Mouse (Mus musculus) heart, adult 2 months (tissue): ENCODE data around the gene Rabl6. TPM values are rescaled to one million over a fixed set of nuclear protein-coding genes. Genes with fewer than 3 reads are reported as not detected.

Experiments
- DNase-seq, 2 experiments: peaks; one replicate each; pipeline ENCODE4 v3.0.0; 2021
- H3K27ac ChIP-seq: fragments of 200-600 bp; 2 replicates; pipeline ENCODE4 v1.8.1; 2022
- H3K27me3 ChIP-seq: fragments of 200-500 bp; 2 replicates; pipeline ENCODE4 v1.6.1; 2012; ENCODE audit warnings: mild to moderate bottlenecking, low read length, inconsistent platforms, mixed read lengths; ENCODE audit not compliant: control insufficient read depth, insufficient read depth
- H3K36me3 ChIP-seq: fragments of 200-500 bp; 2 replicates; pipeline ENCODE4 v1.6.1; 2012; ENCODE audit warnings: low read length, inconsistent platforms; ENCODE audit not compliant: control insufficient read depth, insufficient read depth
- H3K4me1 ChIP-seq: fragments of 200-500 bp; 2 replicates; pipeline ENCODE4 v1.6.1; 2011; ENCODE audit warnings: low read length; ENCODE audit not compliant: control insufficient read depth, insufficient read depth
- H3K4me3 ChIP-seq: fragments of 200-600 bp; 2 replicates; pipeline ENCODE4 v1.8.1; 2022
- H3K79me2 ChIP-seq: fragments of 200-500 bp; replicated peaks from 2 replicates; pipeline ENCODE4 v1.6.1; 2012; ENCODE audit warnings: mild to moderate bottlenecking, inconsistent platforms, low read length, moderate library complexity, mixed read lengths; ENCODE audit not compliant: control insufficient read depth, insufficient read depth
- H3K9ac ChIP-seq: fragments of 200-500 bp; 2 replicates; pipeline ENCODE4 v1.6.1; 2012; ENCODE audit warnings: low read depth, mild to moderate bottlenecking, control low read depth, inconsistent platforms, low read length, mixed read lengths
- CTCF ChIP-seq: fragments of 200-600 bp; IDR thresholded peaks from 2 replicates; pipeline ENCODE4 v1.8.1; 2022; ENCODE audit warnings: antibody characterized with exemption, mild to moderate bottlenecking, moderate library complexity
- EP300 ChIP-seq: fragments of 200-500 bp; IDR thresholded peaks from 2 replicates; pipeline ENCODE4 v1.6.1; 2011; ENCODE audit warnings: low read depth, low read length, control low read depth; ENCODE audit not compliant: insufficient read depth
- POLR2A ChIP-seq: fragments of 200-500 bp; IDR thresholded peaks from 2 replicates; pipeline ENCODE4 v1.6.1; 2011; ENCODE audit warnings: mild to moderate bottlenecking, low read depth, low read length, control low read depth; ENCODE audit not compliant: insufficient read depth
- WGBS: fragments of 180-500 bp; shearing (Covaris S2); methylation state at CpG from one replicate; pipeline ENCODE4 v1.1.7; 2018; 5-methylcytosine and 5-hydroxymethylcytosine counted together
- intact Hi-C: fragments of 180-260 bp; cut with DNase I; formaldehyde crosslinking; loops from one replicate; pipeline ENCODE4 v1.15.1; 2025
- polyA plus RNA-seq: library from polyadenylated mRNA; depleted of rRNA; stranded (reverse); fragments of >200 nt; gene quantifications from 2 replicates; pipeline ENCODE4 v1.2.3, GENCODE M21; 2012
- total RNA-seq, 2 experiments: library from RNA; stranded (reverse); gene quantifications; 2 replicates each; pipeline ENCODE4 v1.2.3; 2021

The Rabl6 gene
- total and polyA plus RNA-seq, 3 experiments, result 48.8 to 65.3 (median 61.2) TPM

GRCm38 (mm10) chr2:25616398-25616797 is 8.1 kb upstream of the Rabl6 start:
- Histone ChIP-seq H3K27me3 (peaks cover 7% of the 10 kb centered on the region; the same call in 1 of the 2 replicates), H3K4me3 (no peak overlapping the region), H3K4me1 (peaks cover 2% of the 10 kb centered on the region), H3K79me2 (no peaks in the 10 kb centered on the region), H3K27ac (no peak overlapping the region), H3K36me3 (no peaks in the 10 kb centered on the region), H3K9ac (no peak overlapping the region)
- intact Hi-C loops, result no loop called here
- DNase-seq, result no peak
- WGBS, result 14% methylated on average over 22 of the region's 22 CpGs
- TF ChIP-seq CTCF, result no peak
- TF ChIP-seq POLR2A, result no peak
- no peak for TF ChIP-seq EP300

GRCm38 (mm10) chr2:25608671-25609070 is 350 bp upstream of the Rabl6 start:
- TF ChIP-seq CTCF (no peak), EP300 (no peak), POLR2A (no peak)
- Histone ChIP-seq H3K9ac (no peak overlapping the region), H3K36me3 (peaks cover 7% of the 10 kb centered on the region; the same call in 1 of the 2 replicates), H3K4me3 (peak overlapping the region; percentile 93), H3K27me3 (no peaks in the 10 kb centered on the region), H3K4me1 (peaks cover 6% of the 10 kb centered on the region), H3K27ac (peak overlapping the region; percentile 93), H3K79me2 (peaks cover 4% of the 10 kb centered on the region)
- intact Hi-C loops, result no loop called here
- 58% methylated on average over 10 of the region's 10 CpGs for WGBS
- DNase-seq, result peak in 1 of 2 experiments; percentile 42

- H3K4me1 ChIP-seq, result peaks cover 3% of the 10 kb centered on the region
- WGBS, result 86% methylated on average over 5 of the region's 5 CpGs
- no peak overlapping the region for H3K9ac ChIP-seq
- no peak overlapping the region for H3K4me3 ChIP-seq
- H3K79me2 ChIP-seq, result peaks cover 1% of the 10 kb centered on the region; the same call in 1 of the 2 replicates
- H3K36me3 ChIP-seq, result peaks cover 9% of the 10 kb centered on the region
- no peak for TF ChIP-seq EP300
- no peak for TF ChIP-seq CTCF
- TF ChIP-seq POLR2A, result no peak
- DNase-seq, result no peak
- H3K27ac ChIP-seq, result no peak overlapping the region
- intact Hi-C loops, result no loop called here
- no peaks in the 10 kb centered on the region for H3K27me3 ChIP-seq
Measured at GRCm38 (mm10) chr2:25602526-25602925, 5.8 kb downstream of the Rabl6 start.

DNA sequence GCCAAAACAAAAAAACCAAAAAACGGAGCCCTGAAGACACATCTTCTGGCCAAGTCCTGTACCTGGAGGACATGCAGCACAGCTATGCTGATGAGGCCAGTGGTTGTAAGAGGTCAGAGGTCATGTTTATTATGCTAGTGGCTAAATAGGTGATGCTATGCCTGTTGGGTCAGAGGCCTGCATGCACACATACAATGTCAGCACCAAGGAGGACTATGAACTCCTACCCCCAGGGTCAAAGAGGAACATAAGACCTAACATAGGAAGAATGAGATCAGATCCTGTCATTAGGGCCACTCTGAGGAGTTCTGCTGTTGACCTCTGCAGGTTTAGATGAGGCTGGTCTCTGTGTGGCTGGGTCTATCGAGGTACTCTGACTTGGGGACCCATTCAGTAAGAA is 8.3 kb downstream of the Rabl6 start:
- intact Hi-C loops, result no loop called here
- Histone ChIP-seq H3K9ac (no peak overlapping the region), H3K27me3 (no peaks in the 10 kb centered on the region), H3K79me2 (no peaks in the 10 kb centered on the region; the same call in 1 of the 2 replicates), H3K4me3 (no peak overlapping the region), H3K4me1 (no peaks in the 10 kb centered on the region), H3K27ac (no peak overlapping the region), H3K36me3 (peaks cover 2% of the 10 kb centered on the region; the same call in 1 of the 2 replicates)
- no peak for DNase-seq
- 86% methylated on average over 2 of the region's 2 CpGs for WGBS
- TF ChIP-seq EP300 (no peak), POLR2A (no peak), CTCF (no peak)

GRCm38 (mm10) chr2:25598749-25599148 is 9.6 kb downstream of the Rabl6 start:
- 89% methylated on average over 1 of the region's 1 CpGs for WGBS
- intact Hi-C loops, result no loop called here
- H3K4me3 ChIP-seq, result no peak overlapping the region
- H3K4me1 ChIP-seq, result no peaks in the 10 kb centered on the region
- no peaks in the 10 kb centered on the region; the same call in 1 of the 2 replicates for H3K79me2 ChIP-seq
- no peak for TF ChIP-seq CTCF
- no peak for DNase-seq
- H3K27ac ChIP-seq, result no peak overlapping the region
- H3K36me3 ChIP-seq, result peaks cover 2% of the 10 kb centered on the region; the same call in 1 of the 2 replicates
- no peak overlapping the region for H3K9ac ChIP-seq
- no peaks in the 10 kb centered on the region for H3K27me3 ChIP-seq

DNA sequence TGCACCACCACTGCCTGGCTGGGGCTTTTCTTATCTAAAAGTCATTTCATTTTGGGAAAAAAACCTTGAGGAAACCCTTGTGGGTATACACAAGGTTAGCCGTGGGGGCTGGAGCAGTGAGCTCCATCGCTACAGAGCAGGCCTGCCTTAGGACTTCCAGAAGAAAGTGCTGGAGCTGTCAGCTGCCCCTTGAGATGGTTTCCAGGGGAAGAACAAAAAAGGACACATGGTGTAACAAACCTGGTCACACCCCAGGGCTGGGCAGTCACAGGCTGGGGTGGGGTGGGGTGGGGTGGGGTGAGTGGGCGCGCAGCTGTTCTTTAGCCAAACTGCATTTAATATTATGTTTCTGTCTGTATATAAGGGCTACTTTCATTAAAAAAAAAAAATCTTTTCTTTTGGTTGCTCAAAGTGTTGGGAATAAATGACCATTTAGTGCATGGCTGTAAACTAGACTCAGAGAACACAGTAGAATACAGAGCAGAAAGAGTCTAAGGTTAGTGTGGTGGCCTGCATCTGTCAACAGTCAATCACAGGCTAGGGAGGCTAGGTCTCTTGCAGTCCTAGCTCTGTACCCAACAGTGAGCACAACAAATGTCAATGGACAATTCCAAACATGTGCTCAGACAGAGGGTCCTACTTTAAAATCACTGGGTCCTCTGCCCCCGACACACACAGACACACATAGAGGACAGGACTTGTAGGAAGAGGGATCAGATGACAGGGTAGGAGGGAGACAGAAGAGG is 11.4 kb downstream of the Rabl6 start:
- WGBS, result 95% methylated on average over 5 of the region's 5 CpGs
- Histone ChIP-seq H3K36me3 (peaks cover 2% of the 10 kb centered on the region; the same call in 1 of the 2 replicates), H3K9ac (no peak overlapping the region), H3K27me3 (no peaks in the 10 kb centered on the region), H3K4me3 (no peak overlapping the region), H3K4me1 (no peaks in the 10 kb centered on the region), H3K79me2 (no peaks in the 10 kb centered on the region), H3K27ac (no peak overlapping the region)
- no peak for DNase-seq
- TF ChIP-seq EP300, result no peak
- no peak for TF ChIP-seq CTCF
- TF ChIP-seq POLR2A, result no peak
- intact Hi-C loops, result no loop called here
